Mouse (Mus musculus) limb, embryonic 10.5 days (tissue): ENCODE data around the gene Tpk1. TPM values are rescaled to one million over a fixed set of nuclear protein-coding genes. Genes with fewer than 3 reads are reported as not detected.

Experiments used
- DNase-seq: peaks from one replicate; pipeline ENCODE4 v3.0.0-alpha.2; 2017; ENCODE audit warnings: low spot score
- H3K27ac ChIP-seq: fragments of 300-500 bp; sonication (generic); 2 replicates; pipeline ENCODE4 v1.5.1; 2016; ENCODE audit warnings: mild to moderate bottlenecking
- H3K27me3 ChIP-seq: fragments of 300-500 bp; sonication (generic); 2 replicates; pipeline ENCODE4 v1.6.1; 2016; ENCODE audit warnings: low read depth, mild to moderate bottlenecking; ENCODE audit not compliant: poor library complexity, severe bottlenecking
- H3K36me3 ChIP-seq: fragments of 300-500 bp; sonication (generic); 2 replicates; pipeline ENCODE4 v1.6.1; 2016; ENCODE audit warnings: mild to moderate bottlenecking, moderate library complexity
- H3K4me1 ChIP-seq: fragments of 300-500 bp; sonication (generic); 2 replicates; pipeline ENCODE4 v1.6.1; 2016
- H3K4me3 ChIP-seq: fragments of 300-500 bp; sonication (generic); 2 replicates; pipeline ENCODE4 v1.5.1; 2016; ENCODE audit warnings: mild to moderate bottlenecking, moderate library complexity
- H3K9me3 ChIP-seq: fragments of 300-500 bp; sonication (generic); replicated peaks from 2 replicates; pipeline ENCODE4 v1.6.1; 2016; ENCODE audit warnings: mild to moderate bottlenecking
- WGBS: fragments of 180-500 bp; shearing (Covaris S2); methylation state at CpG from one replicate; pipeline ENCODE4 v1.1.7; 2016; 5-methylcytosine and 5-hydroxymethylcytosine counted together
- polyA plus RNA-seq: library from polyadenylated mRNA; unstranded; fragments of >200 nt; fragmentation: Nextera tagmentation; extraction: Ambion mirVana; gene quantifications from 2 replicates; pipeline ENCODE4 v1.2.1, GENCODE M21; 2016

The Tpk1 gene
- polyA plus RNA-seq, 1 experiment from 2014 or later: 7.9 TPM

DNA sequence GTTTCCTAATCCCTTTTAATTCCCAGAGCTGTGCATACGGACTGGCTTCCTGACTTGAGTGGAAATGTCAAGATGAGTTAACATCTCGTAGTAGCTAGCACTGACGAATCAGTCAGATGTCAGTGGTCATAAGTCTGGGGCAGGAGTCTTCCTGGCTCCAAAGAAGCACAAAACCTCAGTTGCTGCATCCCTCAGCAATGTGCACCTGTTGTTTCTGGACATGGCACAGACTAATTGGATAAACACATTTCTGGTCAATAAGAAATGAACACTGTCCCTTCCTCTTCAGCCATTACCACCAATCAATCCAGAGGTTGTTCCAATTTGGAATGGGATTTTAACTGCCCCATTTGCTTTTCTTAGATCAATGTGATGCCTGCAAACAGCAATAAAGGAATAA lies 281.2 kb downstream of the Tpk1 start:
- Histone ChIP-seq H3K27me3 (no peaks in the 10 kb centered on the region), H3K9me3 (no peaks in the 10 kb centered on the region), H3K4me3 (no peak overlapping the region), H3K27ac (no peak overlapping the region), H3K36me3 (no peaks in the 10 kb centered on the region), H3K4me1 (no peaks in the 10 kb centered on the region)
- 79% methylated on average over 3 of the region's 3 CpGs for WGBS
- no peak for DNase-seq

DNA sequence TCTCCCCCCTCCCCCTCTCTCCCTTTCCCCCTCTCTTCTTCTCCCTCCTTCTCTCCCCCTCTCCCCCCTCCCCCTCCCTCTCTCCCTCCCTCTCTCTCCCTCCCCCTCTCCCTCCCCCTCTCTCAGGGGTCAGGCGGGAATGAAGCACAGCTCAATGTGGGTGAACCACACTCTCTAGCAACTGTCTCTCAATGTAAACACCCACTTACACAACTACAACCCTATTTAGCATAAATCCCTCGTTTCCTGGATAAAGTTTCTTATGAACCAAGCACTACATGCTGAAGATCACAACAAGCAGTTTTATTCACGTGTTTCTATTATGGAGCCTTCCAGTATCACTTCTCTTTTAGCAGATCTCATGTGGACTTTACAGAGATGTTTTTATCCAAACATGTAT lies 281.8 kb downstream of the Tpk1 start:
- Histone ChIP-seq H3K4me3 (no peak overlapping the region), H3K4me1 (no peaks in the 10 kb centered on the region), H3K27me3 (no peaks in the 10 kb centered on the region), H3K36me3 (no peaks in the 10 kb centered on the region), H3K9me3 (no peaks in the 10 kb centered on the region), H3K27ac (no peak overlapping the region)
- no peak for DNase-seq
- 79% methylated on average over 3 of the region's 3 CpGs for WGBS

DNA sequence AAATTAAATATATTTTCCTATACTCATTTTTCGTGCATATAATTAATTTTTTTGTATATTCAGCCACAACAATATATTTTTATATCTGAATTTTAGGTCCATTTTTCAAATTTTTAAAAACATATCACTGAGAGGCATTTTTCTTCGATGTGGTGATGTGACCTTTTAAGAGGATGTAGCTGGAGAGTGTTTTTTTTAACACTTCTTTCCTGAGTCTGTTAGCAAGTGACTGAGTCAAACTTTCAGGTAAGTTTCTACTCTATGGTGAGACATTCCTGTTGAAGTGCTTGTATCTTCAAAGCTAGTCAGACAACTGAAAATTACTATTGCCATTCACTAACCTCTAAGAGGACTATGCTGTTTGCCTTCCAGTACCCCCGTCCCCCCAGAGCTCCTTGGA lies 283.3 kb downstream of the Tpk1 start:
- no peak for DNase-seq
- Histone ChIP-seq H3K4me1 (no peaks in the 10 kb centered on the region), H3K27ac (no peak overlapping the region), H3K36me3 (no peaks in the 10 kb centered on the region), H3K27me3 (no peaks in the 10 kb centered on the region), H3K9me3 (no peaks in the 10 kb centered on the region), H3K4me3 (no peak overlapping the region)
- 91% methylated on average over 3 of the region's 3 CpGs for WGBS

DNA sequence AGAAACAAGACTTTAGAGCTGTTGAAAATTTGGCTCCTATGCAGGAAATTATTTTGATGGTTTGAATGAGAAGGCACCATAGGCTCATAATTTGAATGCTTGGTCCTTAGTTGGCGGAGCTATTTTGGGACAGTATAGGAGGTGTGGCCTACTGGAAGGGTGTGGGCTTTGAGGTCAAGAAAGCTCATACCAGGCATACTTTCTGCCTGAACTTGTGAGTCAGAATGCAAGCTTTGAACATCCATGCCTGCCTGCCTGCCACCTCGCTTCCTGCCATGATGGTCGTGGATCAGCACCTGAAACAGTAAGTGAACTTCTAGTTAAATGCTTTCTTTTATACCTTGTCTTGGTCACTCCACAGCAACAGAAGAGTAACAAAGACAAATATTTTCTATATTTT lies 283.8 kb downstream of the Tpk1 start:
- Histone ChIP-seq H3K4me3 (no peak overlapping the region), H3K27ac (no peak overlapping the region), H3K9me3 (no peaks in the 10 kb centered on the region), H3K4me1 (no peaks in the 10 kb centered on the region), H3K27me3 (no peaks in the 10 kb centered on the region), H3K36me3 (no peaks in the 10 kb centered on the region)
- no peak for DNase-seq
- WGBS: 84% methylated on average over 3 of the region's 3 CpGs

DNA sequence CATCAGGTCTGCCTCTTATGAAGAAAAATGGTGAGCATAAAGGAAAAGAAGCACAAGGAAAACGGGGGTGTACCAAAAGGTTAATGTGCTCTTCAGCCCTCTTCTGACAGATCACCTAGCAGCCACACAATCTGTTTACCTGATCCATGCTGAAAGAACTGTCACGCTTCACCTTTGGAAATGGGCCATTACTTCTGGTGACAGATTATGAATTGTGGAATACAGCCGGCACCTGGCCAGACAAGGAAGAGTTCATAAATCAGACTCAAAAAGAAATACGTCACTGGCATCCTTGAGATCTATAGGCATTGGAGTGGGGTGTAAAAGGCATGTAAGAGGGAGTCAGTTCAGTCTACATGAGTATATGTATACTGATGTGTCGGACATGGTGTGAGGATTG lies 292.9 kb downstream of the Tpk1 start:
- no peaks in the 10 kb centered on the region for H3K27me3 ChIP-seq
- WGBS: 85% methylated on average over 5 of the region's 5 CpGs
- no peak overlapping the region for H3K27ac ChIP-seq
- no peak overlapping the region for H3K4me3 ChIP-seq
- no peaks in the 10 kb centered on the region for H3K4me1 ChIP-seq
- no peaks in the 10 kb centered on the region for H3K9me3 ChIP-seq
- no peak for DNase-seq
- no peaks in the 10 kb centered on the region for H3K36me3 ChIP-seq

GRCm38 (mm10) chr6:43367434-43367945 lies 298.6 kb downstream of the Tpk1 start:
- DNase-seq: no peak
- H3K36me3 ChIP-seq: no peaks in the 10 kb centered on the region
- H3K27ac ChIP-seq: no peak overlapping the region
- no peak overlapping the region for H3K4me3 ChIP-seq
- H3K4me1 ChIP-seq: no peaks in the 10 kb centered on the region
- WGBS: 78% methylated on average over 1 of the region's 1 CpGs
- H3K9me3 ChIP-seq: no peaks in the 10 kb centered on the region
- H3K27me3 ChIP-seq: no peaks in the 10 kb centered on the region

DNA sequence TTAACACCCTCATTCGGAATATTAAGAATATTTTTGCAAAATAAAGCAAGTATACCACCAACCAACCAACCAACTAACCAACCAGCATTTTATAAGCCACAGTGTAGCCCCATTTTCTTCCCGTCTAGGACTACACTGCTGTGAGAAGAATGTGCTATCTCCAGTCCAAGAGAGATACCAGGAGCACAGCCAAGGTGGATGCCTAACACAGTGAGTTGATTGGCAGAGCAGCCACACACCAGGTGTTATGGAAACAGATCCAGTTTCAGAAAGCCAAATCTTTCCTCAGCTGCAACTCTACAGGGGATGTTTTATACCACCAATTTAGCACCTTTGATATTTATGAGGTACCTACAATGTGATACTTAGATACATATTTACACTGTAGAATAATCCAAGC lies 299.1 kb downstream of the Tpk1 start:
- no peak for DNase-seq
- H3K27me3 ChIP-seq: no peaks in the 10 kb centered on the region
- H3K9me3 ChIP-seq: no peaks in the 10 kb centered on the region
- H3K36me3 ChIP-seq: no peaks in the 10 kb centered on the region
- H3K27ac ChIP-seq: no peak overlapping the region
- no peak overlapping the region for H3K4me3 ChIP-seq
- WGBS: 85% methylated on average over 2 of the region's 2 CpGs
- H3K4me1 ChIP-seq: no peaks in the 10 kb centered on the region

DNA sequence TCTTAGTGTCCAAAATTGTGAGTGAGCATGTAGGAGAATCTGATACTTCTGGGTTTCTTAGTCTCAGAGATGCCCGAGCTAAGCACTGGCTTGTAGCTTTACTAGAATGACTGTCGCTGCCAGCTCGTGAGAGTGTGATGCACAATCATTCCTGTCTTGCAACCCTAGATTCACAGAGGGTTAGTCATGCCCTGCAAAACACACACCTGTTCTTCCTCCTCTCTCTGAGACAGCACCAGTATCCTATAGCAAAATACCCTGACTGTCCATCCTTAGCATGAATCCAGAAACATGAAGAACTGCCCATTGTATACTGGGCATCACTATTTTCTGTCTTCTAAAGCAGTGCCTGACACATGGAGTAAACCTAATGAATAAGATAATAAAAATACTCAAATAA lies 302.2 kb downstream of the Tpk1 start:
- Histone ChIP-seq H3K4me1 (peaks cover 10% of the 10 kb centered on the region; the same call in 1 of the 2 replicates), H3K27me3 (no peaks in the 10 kb centered on the region), H3K27ac (no peak overlapping the region), H3K36me3 (no peaks in the 10 kb centered on the region), H3K4me3 (no peak overlapping the region), H3K9me3 (no peaks in the 10 kb centered on the region)
- DNase-seq: no peak
- 86% methylated on average over 3 of the region's 3 CpGs for whole genome bisulfite sequencing

GRCm38 (mm10) chr6:43363291-43363820 lies 302.7 kb downstream of the Tpk1 start:
- Histone ChIP-seq H3K27ac (no peak overlapping the region), H3K4me1 (peaks cover 10% of the 10 kb centered on the region; the same call in 1 of the 2 replicates), H3K9me3 (no peaks in the 10 kb centered on the region), H3K36me3 (no peaks in the 10 kb centered on the region), H3K4me3 (no peak overlapping the region), H3K27me3 (no peaks in the 10 kb centered on the region)
- DNase-seq: no peak
- WGBS: 88% methylated on average over 5 of the region's 5 CpGs

DNA sequence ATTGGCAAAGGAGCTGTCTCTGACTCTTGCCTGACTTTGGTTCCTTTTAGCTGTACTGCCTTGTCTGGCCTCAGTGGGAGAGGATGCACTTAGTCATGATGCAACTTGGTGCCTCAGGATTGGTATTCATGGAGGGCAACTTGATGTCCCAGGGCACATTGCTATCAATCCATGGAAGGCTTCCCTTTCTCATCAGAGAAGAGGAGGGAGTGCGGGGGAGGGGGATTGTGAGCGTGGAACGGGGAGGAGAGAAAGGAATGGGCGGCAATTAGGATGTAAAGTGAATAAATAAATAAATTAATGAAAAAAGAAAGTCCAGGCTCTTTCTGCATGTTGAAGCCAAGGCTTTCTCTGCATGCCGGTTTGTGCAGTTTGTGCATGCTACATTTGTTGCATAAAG lies 304.8 kb downstream of the Tpk1 start:
- 43% methylated on average over 5 of the region's 5 CpGs for WGBS
- no peak overlapping the region for H3K4me3 ChIP-seq
- no peak for DNase-seq
- H3K27ac ChIP-seq: no peak overlapping the region
- no peaks in the 10 kb centered on the region for H3K36me3 ChIP-seq
- H3K27me3 ChIP-seq: no peaks in the 10 kb centered on the region
- H3K4me1 ChIP-seq: peaks cover 10% of the 10 kb centered on the region; the same call in 1 of the 2 replicates
- no peaks in the 10 kb centered on the region for H3K9me3 ChIP-seq

DNA sequence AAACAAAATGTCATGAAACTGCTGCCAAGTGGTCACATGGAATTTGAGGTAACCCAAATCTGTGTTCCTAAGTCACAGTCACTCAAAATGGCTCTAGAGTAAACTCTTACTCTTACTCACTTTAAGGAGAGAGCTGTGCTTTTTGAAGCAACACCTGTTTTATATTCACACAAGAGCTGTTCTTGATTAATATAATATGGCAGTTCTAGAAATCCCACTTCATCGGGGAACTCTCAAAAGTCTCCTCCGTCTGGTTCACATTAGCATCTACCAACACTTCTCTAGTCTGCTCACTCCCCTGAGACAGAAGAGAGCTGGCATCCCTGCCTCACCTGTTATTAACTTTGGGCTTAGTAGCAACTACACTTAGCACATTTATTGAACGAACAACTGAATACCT lies 305.9 kb downstream of the Tpk1 start:
- H3K36me3 ChIP-seq: no peaks in the 10 kb centered on the region
- H3K27ac ChIP-seq: no peak overlapping the region
- 32% methylated on average over 3 of the region's 3 CpGs for WGBS
- peaks cover 10% of the 10 kb centered on the region; the same call in 1 of the 2 replicates for H3K4me1 ChIP-seq
- no peaks in the 10 kb centered on the region for H3K9me3 ChIP-seq
- no peak for DNase-seq
- H3K4me3 ChIP-seq: no peak overlapping the region
- no peaks in the 10 kb centered on the region for H3K27me3 ChIP-seq

GRCm38 (mm10) chr6:43354562-43355241 lies 311.4 kb downstream of the Tpk1 start:
- 89% methylated on average over 9 of the region's 9 CpGs for WGBS
- H3K4me3 ChIP-seq: no peak overlapping the region

DNA sequence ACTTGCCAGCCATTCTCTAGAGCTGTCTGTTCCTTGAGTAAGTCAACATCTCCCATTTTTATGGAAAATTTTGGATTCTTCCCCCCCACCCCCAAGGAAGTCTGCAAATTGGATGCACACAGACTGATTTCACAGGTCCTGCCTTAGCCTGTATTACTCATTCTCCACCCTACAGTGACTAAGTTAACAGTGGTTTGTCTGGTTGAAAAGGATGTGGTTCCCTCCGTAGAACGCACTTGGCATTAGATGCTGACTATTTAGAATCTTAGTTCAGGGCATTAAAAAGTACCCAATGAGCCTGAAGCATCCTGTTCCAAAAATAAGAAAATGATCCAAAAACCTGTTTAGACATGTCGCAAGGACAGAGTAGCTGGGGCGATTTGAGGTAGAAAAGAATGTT lies 312.6 kb downstream of the Tpk1 start:
- H3K27ac ChIP-seq: no peak overlapping the region
- H3K36me3 ChIP-seq: no peaks in the 10 kb centered on the region
- no peaks in the 10 kb centered on the region for H3K4me1 ChIP-seq
- H3K9me3 ChIP-seq: no peaks in the 10 kb centered on the region
- no peak overlapping the region for H3K4me3 ChIP-seq
- 99% methylated on average over 4 of the region's 4 CpGs for WGBS
- DNase-seq: no peak
- no peaks in the 10 kb centered on the region for H3K27me3 ChIP-seq

More at GRCm38 (mm10) chr6:43354562-43355241, 311.4 kb downstream of the Tpk1 start:
- DNase-seq: no peak
- Histone ChIP-seq H3K27ac (no peak overlapping the region), H3K27me3 (no peaks in the 10 kb centered on the region), H3K9me3 (no peaks in the 10 kb centered on the region), H3K4me1 (no peaks in the 10 kb centered on the region), H3K36me3 (no peaks in the 10 kb centered on the region)
